Mouse (Mus musculus) heart, embryonic 13.5 days (tissue): ENCODE results near the gene Comp. TPM values are rescaled to one million over a fixed set of nuclear protein-coding genes. Genes with fewer than 3 reads are reported as not detected.

Source experiments
- ATAC-seq: fragments of 200-750 bp; cut with Nextera tagmentation; 2 replicates; pipeline ENCODE4 v1.8.0; 2017; ENCODE audit warnings: moderate TSS enrichment; ENCODE audit not compliant: insufficient number of reproducible peaks, low FRiP score, low TSS enrichment; ENCODE audit errors: extremely low read depth
- H3K27ac ChIP-seq: fragments of 300-500 bp; sonication (generic); replicated peaks from 2 replicates; pipeline ENCODE4 v1.5.1; 2015; ENCODE audit warnings: moderate library complexity, mild to moderate bottlenecking, inconsistent platforms
- H3K27me3 ChIP-seq: fragments of 300-500 bp; sonication (generic); replicated peaks from 2 replicates; pipeline ENCODE4 v1.6.1; 2015; ENCODE audit warnings: mild to moderate bottlenecking, inconsistent platforms
- H3K36me3 ChIP-seq: fragments of 300-500 bp; sonication (generic); 2 replicates; pipeline ENCODE4 v1.6.1; 2015; ENCODE audit warnings: mild to moderate bottlenecking, inconsistent platforms
- H3K4me1 ChIP-seq: fragments of 300-500 bp; sonication (generic); 2 replicates; pipeline ENCODE4 v1.6.1; 2015; ENCODE audit warnings: inconsistent platforms
- H3K4me2 ChIP-seq: fragments of 300-500 bp; sonication (generic); 2 replicates; pipeline ENCODE4 v1.6.1; 2015; ENCODE audit warnings: inconsistent platforms, mild to moderate bottlenecking, moderate library complexity
- H3K4me3 ChIP-seq: fragments of 300-500 bp; sonication (generic); 2 replicates; pipeline ENCODE4 v1.5.1; 2015; ENCODE audit warnings: moderate library complexity, mild to moderate bottlenecking, inconsistent platforms
- H3K9ac ChIP-seq: fragments of 300-500 bp; sonication (generic); 2 replicates; pipeline ENCODE4 v1.6.1; 2015; ENCODE audit warnings: inconsistent platforms, mild to moderate bottlenecking, moderate library complexity
- H3K9me3 ChIP-seq: fragments of 300-500 bp; sonication (generic); 2 replicates; pipeline ENCODE4 v1.6.1; 2016; ENCODE audit warnings: inconsistent platforms
- WGBS: fragments of 180-500 bp; shearing (Covaris S2); methylation state at CpG from one replicate; pipeline ENCODE4 v1.1.7; 2015; ENCODE audit warnings: mixed read lengths; 5-methylcytosine and 5-hydroxymethylcytosine counted together
- polyA plus RNA-seq: library from polyadenylated mRNA; unstranded; fragments of >200 nt; fragmentation: Nextera tagmentation; extraction: Ambion mirVana; gene quantifications from 2 replicates; pipeline ENCODE4 v1.2.1, GENCODE M21; 2015

The Comp gene
- polyA plus RNA-seq, 1 experiment from 2014 or later, result 3.5 TPM

DNA sequence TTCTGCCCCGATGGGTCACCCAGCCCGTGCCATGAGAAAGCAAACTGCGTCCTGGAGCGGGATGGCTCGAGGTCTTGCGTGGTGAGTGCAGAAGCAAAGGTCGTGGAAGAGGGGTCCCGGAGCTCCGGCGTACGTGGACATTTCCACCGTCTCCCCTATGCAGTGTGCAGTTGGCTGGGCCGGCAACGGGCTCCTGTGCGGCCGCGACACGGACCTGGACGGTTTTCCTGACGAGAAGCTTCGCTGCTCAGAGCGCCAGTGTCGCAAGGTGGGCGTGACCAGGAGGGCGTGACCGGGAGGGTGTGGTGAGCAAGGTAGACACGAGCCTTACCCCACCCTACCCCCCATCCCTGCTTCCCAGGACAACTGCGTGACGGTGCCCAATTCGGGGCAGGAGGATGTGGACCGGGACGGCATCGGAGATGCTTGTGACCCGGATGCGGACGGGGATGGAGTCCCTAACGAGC lies 3.0 kb downstream of the Comp start:
- WGBS, result 8% methylated on average over 37 of the region's 37 CpGs
- no peak for ATAC-seq
- Histone ChIP-seq H3K36me3 (no peaks in the 10 kb centered on the region), H3K4me3 (peak overlapping the region; percentile 28), H3K9ac (0 out of 2 replicates have a peak overlapping the region, but pooled peaks have one; percentile 40), H3K4me1 (peaks cover 50% of the 10 kb centered on the region), H3K9me3 (no peaks in the 10 kb centered on the region), H3K27me3 (peaks cover 97% of the 10 kb centered on the region), H3K4me2 (peak overlapping the region; percentile 45), H3K27ac (no peak overlapping the region)

DNA sequence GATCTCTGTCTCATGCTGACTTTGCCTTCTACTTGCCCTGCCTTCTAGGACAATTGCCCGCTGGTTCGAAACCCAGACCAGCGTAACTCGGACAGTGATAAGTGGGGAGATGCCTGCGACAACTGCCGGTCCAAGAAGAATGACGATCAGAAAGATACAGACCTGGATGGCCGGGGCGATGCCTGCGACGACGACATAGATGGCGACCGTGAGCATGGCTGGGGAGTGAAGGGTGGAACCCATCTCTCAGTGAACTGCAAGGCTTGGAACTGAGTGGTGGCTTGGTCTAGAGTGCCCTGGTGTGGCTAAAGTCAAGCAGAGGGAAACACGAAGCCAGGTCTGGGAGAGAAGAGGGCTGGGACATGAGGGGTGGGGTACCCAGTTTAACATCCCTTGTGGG lies 3.7 kb downstream of the Comp start:
- no peak for ATAC-seq
- 15% methylated on average over 15 of the region's 15 CpGs for WGBS
- no peak overlapping the region for H3K27ac ChIP-seq
- H3K4me1 ChIP-seq, result peaks cover 46% of the 10 kb centered on the region
- H3K4me3 ChIP-seq, result no peak overlapping the region
- H3K36me3 ChIP-seq, result no peaks in the 10 kb centered on the region
- H3K27me3 ChIP-seq, result peaks cover 97% of the 10 kb centered on the region
- H3K9me3 ChIP-seq, result no peaks in the 10 kb centered on the region
- no peak overlapping the region for H3K9ac ChIP-seq
- H3K4me2 ChIP-seq, result no peak overlapping the region

- no peak for ATAC-seq
Measured at GRCm38 (mm10) chr8:70380069-70380468, 6.7 kb downstream of the Comp start.

GRCm38 (mm10) chr8:70383287-70383686 lies 9.9 kb downstream of the Comp start:
- H3K36me3 ChIP-seq, result peaks cover 36% of the 10 kb centered on the region
- H3K27me3 ChIP-seq, result peaks cover 43% of the 10 kb centered on the region
- ATAC-seq, result no peak
- H3K9ac ChIP-seq, result no peak overlapping the region
- H3K9me3 ChIP-seq, result no peaks in the 10 kb centered on the region
- no peak overlapping the region for H3K27ac ChIP-seq
- 36% methylated on average over 3 of the region's 3 CpGs for WGBS
- no peak overlapping the region for H3K4me2 ChIP-seq
- H3K4me1 ChIP-seq, result peaks cover 2% of the 10 kb centered on the region; the same call in 1 of the 2 replicates
- no peak overlapping the region for H3K4me3 ChIP-seq

More at GRCm38 (mm10) chr8:70380069-70380468, 6.7 kb downstream of the Comp start:
- H3K27me3 ChIP-seq, result peaks cover 75% of the 10 kb centered on the region
- peaks cover 18% of the 10 kb centered on the region for H3K4me1 ChIP-seq
- H3K36me3 ChIP-seq, result peaks cover 7% of the 10 kb centered on the region
- H3K9me3 ChIP-seq, result no peaks in the 10 kb centered on the region
- 75% methylated on average over 12 of the region's 12 CpGs for WGBS
- H3K9ac ChIP-seq, result no peak overlapping the region
- H3K27ac ChIP-seq, result no peak overlapping the region
- H3K4me2 ChIP-seq, result no peak overlapping the region
- no peak overlapping the region for H3K4me3 ChIP-seq

DNA sequence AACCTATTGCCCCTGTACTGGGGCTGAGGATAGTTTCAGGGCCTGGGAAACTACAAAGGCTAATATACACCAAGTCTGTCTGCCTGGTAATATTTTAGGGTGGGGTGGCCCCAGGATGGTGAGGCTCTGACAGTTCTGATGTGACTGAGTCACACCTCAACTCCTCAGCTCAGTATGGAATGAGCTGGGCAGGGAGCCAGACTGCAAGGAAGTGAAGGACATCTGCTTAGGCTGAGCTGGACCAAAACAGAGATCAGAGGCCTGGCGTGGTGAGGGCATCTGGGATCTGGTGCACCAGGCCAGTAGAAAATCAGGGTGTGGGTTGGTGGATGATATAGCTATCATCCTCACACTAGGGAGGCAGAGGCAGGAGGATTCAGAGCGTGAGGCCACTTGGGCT lies 16.3 kb downstream of the Comp start:
- Histone ChIP-seq H3K27ac (no peak overlapping the region), H3K9me3 (no peaks in the 10 kb centered on the region), H3K9ac (no peak overlapping the region), H3K4me3 (no peak overlapping the region), H3K27me3 (no peaks in the 10 kb centered on the region), H3K4me1 (peaks cover 5% of the 10 kb centered on the region; the same call in 1 of the 2 replicates), H3K4me2 (no peak overlapping the region), H3K36me3 (peaks cover 53% of the 10 kb centered on the region)
- 60% methylated on average over 2 of the region's 2 CpGs for WGBS
- ATAC-seq, result no peak

DNA sequence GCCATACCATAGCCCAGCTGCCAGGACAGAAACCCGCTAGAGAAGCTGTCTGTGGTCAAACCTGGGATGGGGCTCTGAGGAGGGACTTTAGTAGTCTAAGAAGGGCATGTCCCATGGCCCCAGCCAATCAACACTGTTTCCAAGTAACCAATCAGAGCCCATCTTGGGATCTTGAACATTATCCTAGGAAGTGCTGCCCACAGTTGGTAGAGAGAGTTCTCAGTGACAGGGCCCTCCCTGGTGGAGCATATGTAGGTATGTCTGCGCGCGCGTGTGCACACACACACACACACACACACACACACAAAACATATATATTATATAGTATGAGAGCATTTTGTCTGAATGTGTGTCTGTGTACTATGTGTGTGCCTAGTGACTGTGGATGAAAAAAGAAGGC lies 19.7 kb downstream of the Comp start:
- Histone ChIP-seq H3K9ac (no peak overlapping the region), H3K9me3 (no peaks in the 10 kb centered on the region), H3K4me2 (no peak overlapping the region), H3K4me1 (peaks cover 17% of the 10 kb centered on the region), H3K36me3 (peaks cover 34% of the 10 kb centered on the region), H3K27me3 (no peaks in the 10 kb centered on the region), H3K27ac (no peak overlapping the region), H3K4me3 (no peak overlapping the region)
- ATAC-seq, result no peak
- WGBS, result 80% methylated on average over 5 of the region's 5 CpGs

- H3K9me3 ChIP-seq, result no peaks in the 10 kb centered on the region
- 0 out of 2 replicates have a peak overlapping the region, but pooled peaks have one; percentile 47 for H3K9ac ChIP-seq
- ATAC-seq, result no peak
- no peaks in the 10 kb centered on the region for H3K27me3 ChIP-seq
- 79% methylated on average over 8 of the region's 8 CpGs for WGBS
- H3K36me3 ChIP-seq, result peaks cover 29% of the 10 kb centered on the region
- H3K27ac ChIP-seq, result no peak overlapping the region
- H3K4me2 ChIP-seq, result no peak overlapping the region
- no peak overlapping the region for H3K4me3 ChIP-seq
- peaks cover 15% of the 10 kb centered on the region for H3K4me1 ChIP-seq
Measured at GRCm38 (mm10) chr8:70394269-70394998, 21.1 kb downstream of the Comp start.

DNA sequence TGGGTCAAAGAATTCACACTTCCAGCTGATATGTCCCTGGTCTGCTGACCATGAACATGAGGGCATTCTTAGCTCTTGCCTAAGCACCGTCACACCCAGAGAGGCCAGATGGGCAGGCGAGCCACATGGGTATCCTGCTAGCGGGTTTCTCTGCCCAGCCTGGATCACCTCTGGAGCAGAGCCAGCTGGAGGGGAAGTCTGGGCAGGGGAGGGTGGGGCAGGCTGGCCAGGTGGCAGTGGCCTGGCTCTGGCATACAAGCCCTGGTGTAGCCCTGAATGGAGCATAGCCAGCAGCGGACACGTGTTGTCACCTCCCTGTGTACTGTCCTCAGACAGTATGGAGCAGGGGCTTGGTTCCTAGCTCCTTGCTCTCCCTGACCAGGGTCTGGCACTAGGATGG lies 22.3 kb downstream of the Comp start:
- Histone ChIP-seq H3K9ac (peak overlapping the region; percentile 16; the same call in 1 of the 2 replicates), H3K27ac (no peak overlapping the region), H3K9me3 (no peaks in the 10 kb centered on the region), H3K4me3 (no peak overlapping the region), H3K4me2 (no peak overlapping the region), H3K4me1 (peaks cover 12% of the 10 kb centered on the region), H3K36me3 (peaks cover 37% of the 10 kb centered on the region), H3K27me3 (no peaks in the 10 kb centered on the region)
- ATAC-seq, result no peak
- 68% methylated on average over 5 of the region's 5 CpGs for WGBS

DNA sequence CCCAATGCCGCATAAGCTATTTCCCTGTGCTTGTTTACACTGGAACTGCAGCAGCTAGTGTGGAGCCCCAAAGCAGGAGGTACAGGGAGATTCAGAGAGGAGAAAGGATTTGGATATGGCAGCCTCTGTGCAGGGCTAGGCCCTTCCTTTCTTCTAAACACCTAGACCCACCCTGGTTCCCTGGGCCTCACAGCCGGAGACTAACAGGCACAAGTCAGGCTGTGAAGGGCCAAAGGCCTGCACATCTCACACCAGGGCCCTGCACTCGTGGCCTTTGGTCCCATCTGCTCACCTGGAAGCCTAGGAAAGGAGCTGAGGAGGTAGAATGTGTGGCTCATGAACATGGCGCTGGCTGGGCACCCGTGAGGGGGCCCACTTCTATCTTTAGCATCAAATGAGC lies 22.8 kb downstream of the Comp start:
- no peak overlapping the region for H3K27ac ChIP-seq
- H3K4me1 ChIP-seq, result peaks cover 12% of the 10 kb centered on the region
- no peaks in the 10 kb centered on the region for H3K27me3 ChIP-seq
- H3K9ac ChIP-seq, result no peak overlapping the region
- 67% methylated on average over 5 of the region's 5 CpGs for WGBS
- H3K4me3 ChIP-seq, result no peak overlapping the region
- ATAC-seq, result no peak
- H3K9me3 ChIP-seq, result no peaks in the 10 kb centered on the region
- peaks cover 31% of the 10 kb centered on the region for H3K36me3 ChIP-seq
- H3K4me2 ChIP-seq, result no peak overlapping the region

DNA sequence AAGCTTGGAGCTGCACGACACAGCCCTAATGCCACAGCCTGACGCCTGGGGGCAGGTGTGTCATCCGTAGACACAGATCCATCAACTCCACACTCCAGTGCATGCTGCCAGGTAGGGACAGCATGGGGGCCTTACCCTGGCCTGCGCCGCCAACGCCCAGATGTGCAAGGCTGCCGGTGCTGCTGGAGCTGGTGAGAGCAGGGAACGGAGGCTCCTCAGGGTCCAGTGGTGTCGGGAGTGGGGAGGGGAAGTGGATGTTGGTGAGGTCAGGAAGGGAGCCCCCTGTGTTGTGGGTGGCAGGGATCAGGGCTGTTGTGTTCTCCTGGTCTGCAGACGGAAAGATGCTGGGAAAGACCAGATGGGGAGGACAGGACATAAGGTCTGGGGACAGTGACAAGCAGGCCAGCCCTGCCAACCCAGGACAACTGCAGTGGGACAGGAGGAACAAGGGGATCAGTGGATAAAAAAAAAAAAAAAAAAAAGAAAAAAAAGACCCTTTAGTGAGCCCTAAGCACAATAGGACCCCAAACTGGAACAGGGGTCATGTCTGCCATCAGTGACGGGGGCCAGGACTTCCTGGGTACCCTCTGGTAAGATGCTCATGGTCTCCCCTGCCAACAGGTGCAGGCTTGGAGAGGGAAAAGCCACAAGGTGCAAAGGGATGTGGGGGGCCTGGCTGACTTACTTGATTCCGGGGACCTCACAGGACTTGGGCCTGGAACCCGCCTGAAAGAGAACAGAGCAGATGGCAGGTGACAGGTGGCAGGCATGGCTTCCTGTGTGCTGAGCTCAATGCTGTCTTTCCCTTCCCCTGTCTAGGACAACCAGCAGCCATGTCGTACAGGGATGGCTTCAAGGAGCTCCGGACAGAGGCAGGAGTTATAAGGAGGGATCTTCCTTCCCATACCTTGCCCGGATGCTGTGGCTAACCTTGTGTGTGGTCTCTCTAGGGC lies 24.5 kb downstream of the Comp start:
- ATAC-seq, result no peak

DNA sequence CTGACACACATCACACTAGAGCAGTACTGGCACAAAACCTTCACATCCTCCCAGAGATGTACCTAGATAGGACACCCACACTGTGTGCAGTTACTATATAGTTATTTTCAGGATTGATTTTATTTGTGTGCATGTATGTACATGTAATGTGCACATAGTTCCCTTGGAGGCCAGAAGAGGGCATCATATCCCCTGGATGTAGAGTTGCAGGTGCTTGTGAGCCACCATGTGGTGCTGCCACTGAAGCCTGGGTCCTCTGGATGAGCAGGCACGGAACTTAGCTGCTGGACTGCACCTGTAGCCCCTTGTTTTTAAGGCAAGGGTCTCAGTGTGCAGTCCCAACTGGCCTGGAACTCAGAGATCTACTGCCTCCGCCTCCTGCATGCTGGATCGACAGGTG lies 30.9 kb downstream of the Comp start:
- no peak overlapping the region for H3K4me2 ChIP-seq
- no peak overlapping the region for H3K27ac ChIP-seq
- no peak overlapping the region for H3K4me3 ChIP-seq
- H3K9me3 ChIP-seq, result 0 out of 2 replicates have a peak, but pooled peaks cover 5% of the 10 kb centered on the region
- no peak for ATAC-seq
- H3K4me1 ChIP-seq, result peaks cover 43% of the 10 kb centered on the region
- 94% methylated on average over 3 of the region's 3 CpGs for WGBS
- H3K36me3 ChIP-seq, result peaks cover 25% of the 10 kb centered on the region
- H3K27me3 ChIP-seq, result no peaks in the 10 kb centered on the region
- H3K9ac ChIP-seq, result no peak overlapping the region

More for the DNA sequence above, 24.5 kb downstream of the Comp start:
- WGBS, result 79% methylated on average over 16 of the region's 16 CpGs
- H3K27me3 ChIP-seq, result no peaks in the 10 kb centered on the region
- H3K4me3 ChIP-seq, result no peak overlapping the region
- no peaks in the 10 kb centered on the region for H3K9me3 ChIP-seq
- H3K27ac ChIP-seq, result no peak overlapping the region
- peaks cover 28% of the 10 kb centered on the region for H3K36me3 ChIP-seq
- H3K4me1 ChIP-seq, result peaks cover 12% of the 10 kb centered on the region
- no peak overlapping the region for H3K4me2 ChIP-seq
- no peak overlapping the region for H3K9ac ChIP-seq
